Mouse (Mus musculus): ENCODE data around the gene Nepn. TPM values are rescaled to one million over a fixed set of nuclear protein-coding genes. Genes with fewer than 3 reads are reported as not detected.
"Not testable (repeated sequence)": the region's sequence is repeated elsewhere in the genome, so short reads cannot be mapped to it uniquely, and the experiment has no call there.

Nepn gene
- not detected for total RNA-seq (2021)
- long read RNA-seq, experiment 1, partial matches to known transcripts: 0 of 1 reads
- long read RNA-seq, experiment 1, other reads (novel, unspliced or antisense): 0 of 1 reads
- long read RNA-seq, experiment 2, partial matches to known transcripts: 1 of 1 reads
- long read RNA-seq, experiment 2, other reads (novel, unspliced or antisense): 0 of 1 reads

DNA sequence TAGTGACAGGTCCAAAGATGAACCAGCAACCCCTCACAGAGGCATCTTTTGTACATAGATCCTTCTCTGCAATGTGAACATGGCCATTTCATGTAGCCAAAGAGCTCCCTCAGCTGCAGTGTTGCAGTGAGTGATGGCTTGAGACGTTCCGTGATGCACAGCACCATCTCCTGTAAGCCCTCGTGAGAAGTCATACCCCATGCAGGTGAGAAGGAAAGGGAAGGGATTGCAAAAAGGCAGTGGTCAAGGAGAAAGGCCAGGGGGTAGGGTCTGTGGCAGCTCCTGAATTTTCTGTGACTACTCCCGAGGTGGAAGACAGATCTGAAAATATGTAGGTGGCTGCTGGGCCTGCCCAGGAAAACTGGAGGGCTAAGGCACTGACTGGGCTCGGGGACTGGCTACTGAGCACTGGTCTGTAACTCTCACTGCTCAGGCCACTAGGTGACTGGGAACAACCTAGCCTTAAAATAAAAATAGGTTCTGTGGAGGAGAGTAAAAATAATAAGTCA lies at the start of gene Nepn:
Nepn (plus strand) TSS at position 51 of the 509 bp plus-strand sequence.
- peak within 1 kb of the TSS; percentile 80 for H3K27ac ChIP-seq
- peak within 1 kb of the TSS; percentile 26 for H3K4me3 ChIP-seq
- no peak for TF ChIP-seq CTCF (IDR thresholded peaks at IDR 0.05)
- no peak for DNase-seq
- intact Hi-C loops (cut with DNase I): loop anchor here (5.0 to 10.0 kb wide), 3 partner anchors 172 to 794 kb away; partner anchors contain the start of gene Fam162b

DNA sequence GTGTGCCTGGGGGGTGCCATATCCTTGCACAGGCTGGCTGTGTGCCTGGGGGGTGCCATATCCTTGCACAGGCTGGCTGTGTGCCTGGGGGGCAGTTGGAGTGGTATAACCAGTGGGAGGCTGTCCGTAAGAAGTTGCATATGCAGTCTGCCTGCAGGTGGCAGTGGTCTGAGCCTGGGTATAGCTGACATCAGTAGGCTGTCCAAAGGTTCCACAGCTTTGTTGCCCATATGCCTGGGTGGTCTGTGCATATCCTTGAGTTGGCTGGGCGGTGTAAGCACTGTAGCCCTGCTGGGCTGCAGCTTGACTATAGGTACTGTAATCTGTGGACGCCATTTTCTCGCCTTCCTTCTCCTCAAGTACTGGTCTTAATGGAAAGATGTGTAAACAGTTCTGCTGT lies 45.4 kb upstream of the Nepn start:
- H3K27ac ChIP-seq; DNase-seq; H3K4me3 ChIP-seq; intact Hi-C loops (cut with DNase I): not testable (repeated sequence)

DNA sequence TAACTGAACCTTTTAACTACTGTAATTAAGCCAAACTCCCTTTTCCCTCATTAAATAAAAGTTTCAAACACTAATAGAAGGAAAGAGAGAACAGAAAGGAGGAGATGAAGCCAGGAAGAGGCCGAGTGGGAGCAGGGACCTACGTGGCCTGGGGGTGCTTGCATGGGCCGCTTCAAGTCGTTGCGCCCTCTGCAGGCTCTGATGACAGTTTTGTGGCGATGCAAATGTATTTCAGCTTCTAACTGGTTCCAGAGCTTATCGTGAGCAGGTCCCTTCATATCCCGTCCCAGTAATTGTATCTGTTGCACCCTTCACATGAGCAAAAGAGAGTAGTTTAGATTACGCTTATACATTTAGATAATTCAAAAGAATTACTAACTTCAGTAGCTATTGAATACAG lies 35.6 kb upstream of the Nepn start:
- Histone ChIP-seq H3K27ac (no peak overlapping the region), H3K4me3 (no peak overlapping the region)
- TF ChIP-seq CTCF (IDR thresholded peaks at IDR 0.05): no peak
- intact Hi-C loops (cut with DNase I): no loop called here
- no peak for DNase-seq

DNA sequence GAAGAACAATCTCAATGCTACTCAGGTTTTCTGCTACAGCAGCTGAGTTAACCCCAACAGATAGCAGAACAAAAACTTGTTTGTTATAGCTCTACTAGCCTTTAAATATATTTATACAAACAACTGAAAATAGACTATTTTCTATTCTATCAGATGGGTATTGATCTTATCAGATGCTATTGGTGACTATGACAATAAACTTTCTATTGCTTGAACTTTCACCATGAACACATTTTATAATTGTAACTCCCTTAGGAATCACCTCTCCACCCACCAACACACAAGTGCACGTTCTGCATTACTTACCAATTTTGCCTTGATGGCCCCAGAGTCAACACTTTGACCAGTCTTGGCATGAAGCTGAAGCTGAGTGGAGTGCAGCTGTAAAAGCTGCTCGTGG lies 30.3 kb upstream of the Nepn start, which contains the start of gene Gm26741:
Gm26741 (plus strand) TSS at position 301 of the 400 bp plus-strand sequence.
- H3K4me3 ChIP-seq: no peak within 1 kb of the TSS
- TF ChIP-seq CTCF (IDR thresholded peaks at IDR 0.05): no peak
- intact Hi-C loops (cut with DNase I): no loop called here

DNA sequence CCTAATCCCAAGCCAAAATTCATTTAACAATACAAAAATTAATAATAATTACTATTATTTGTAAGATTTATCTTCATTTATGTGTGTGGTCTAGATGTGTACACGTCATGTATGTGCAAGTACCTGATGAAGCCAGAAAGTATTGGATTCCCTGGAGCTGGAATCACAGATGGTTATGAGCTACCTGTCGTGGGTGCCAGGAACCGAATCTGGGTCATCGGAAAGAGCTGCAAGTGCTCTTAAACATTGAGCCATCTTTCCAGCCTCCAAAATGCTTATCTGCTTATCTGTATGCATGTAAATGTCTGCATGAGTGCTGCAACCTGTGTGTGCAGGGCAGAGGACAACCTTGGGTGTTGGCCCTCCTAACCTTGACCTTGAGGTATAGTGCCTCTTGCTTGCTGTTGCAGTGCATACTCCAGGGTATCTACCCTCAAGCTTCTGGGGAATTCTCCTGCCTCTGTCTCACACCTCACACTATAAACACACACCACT lies 28.5 kb upstream of the Nepn start:
- no peak for DNase-seq
- no peak overlapping the region for H3K27ac ChIP-seq
- TF ChIP-seq CTCF (IDR thresholded peaks at IDR 0.05): no peak
- intact Hi-C loops (cut with DNase I): no loop called here
- H3K4me3 ChIP-seq: no peak overlapping the region

More for the DNA sequence above, 30.3 kb upstream of the Nepn start, which contains the start of gene Gm26741:
- no peak within 1 kb of the TSS for H3K27ac ChIP-seq
- no peak for DNase-seq

DNA sequence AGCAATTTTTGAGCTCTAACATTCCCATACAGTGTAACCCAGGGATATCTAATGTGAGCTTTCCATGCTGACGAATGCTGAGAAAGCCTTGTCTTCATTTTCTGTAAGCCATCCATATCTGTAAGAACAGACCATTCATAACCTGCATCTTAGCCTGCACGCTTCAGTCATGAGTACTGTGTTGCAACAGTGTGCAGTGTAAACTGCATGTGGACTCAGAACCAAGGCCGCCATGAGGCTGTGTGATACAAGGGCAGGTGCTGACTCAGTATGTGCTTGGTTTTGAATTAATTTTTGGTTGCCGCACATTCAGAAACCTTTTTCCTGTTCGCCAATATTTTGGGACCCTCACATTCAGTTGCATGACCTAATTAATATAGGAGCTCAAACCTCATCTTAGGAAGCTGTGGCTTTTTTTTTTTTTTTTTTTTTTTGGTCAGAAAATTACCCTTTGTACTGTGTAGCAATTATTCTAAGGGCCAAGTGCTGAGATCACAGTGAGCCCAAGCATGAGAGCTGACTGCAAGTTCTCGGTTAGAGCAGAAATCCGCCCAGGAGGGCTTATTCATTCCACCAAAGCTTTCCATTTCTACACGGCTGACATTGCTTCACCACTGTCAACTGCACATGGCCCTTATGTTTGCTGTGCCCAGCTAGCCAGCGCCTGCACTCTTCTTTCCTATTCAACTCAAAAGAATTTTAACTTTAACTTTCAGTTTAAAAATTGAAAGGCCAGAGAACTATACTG lies 27.7 kb upstream of the Nepn start:
- DNase-seq: no peak
- Histone ChIP-seq H3K27ac (no peak overlapping the region), H3K4me3 (no peak overlapping the region)
- intact Hi-C loops (cut with DNase I): no loop called here
- no peak for TF ChIP-seq CTCF (IDR thresholded peaks at IDR 0.05)

DNA sequence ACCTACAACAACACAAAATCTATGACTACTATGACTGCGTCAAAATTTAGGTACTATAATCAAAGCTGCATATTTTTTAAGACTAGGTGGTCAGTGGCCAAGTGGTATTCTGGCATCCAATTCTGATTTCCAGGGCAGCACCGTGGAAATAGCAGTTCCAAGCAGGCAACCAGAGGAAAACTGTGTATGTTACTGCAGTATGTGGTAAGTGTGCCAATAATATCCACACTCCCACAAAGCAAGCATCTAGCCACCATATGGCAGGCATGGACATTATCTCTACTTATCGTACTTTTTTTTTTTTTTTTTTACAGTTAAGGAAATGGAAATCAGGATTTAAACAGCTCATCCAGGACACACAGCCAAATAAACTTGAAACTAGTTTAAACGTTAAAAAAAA lies 20.4 kb upstream of the Nepn start:
- DNase-seq: no peak
- Histone ChIP-seq H3K4me3 (no peak overlapping the region), H3K27ac (no peak overlapping the region)
- intact Hi-C loops (cut with DNase I): no loop called here
- TF ChIP-seq CTCF (IDR thresholded peaks at IDR 0.05): no peak

DNA sequence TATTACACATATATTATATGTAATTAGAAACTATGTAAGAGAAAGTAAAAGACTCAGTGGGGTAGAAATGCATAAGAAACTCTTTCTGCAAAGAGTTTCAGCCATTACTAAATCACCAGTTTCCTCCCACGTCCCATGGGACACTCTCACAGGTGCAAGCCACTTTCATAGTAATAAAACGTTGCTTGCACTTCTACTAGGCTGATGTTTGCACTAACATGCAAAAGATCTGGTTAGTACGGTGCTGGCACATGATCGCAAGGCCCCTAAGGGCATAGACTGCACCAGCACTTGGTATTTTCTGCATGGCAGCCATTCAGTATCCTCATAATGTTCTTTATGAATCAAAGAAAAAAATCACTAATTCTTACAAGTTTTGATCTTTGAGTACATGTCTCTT lies 14.9 kb upstream of the Nepn start:
- TF ChIP-seq CTCF (IDR thresholded peaks at IDR 0.05): no peak
- DNase-seq: no peak

DNA sequence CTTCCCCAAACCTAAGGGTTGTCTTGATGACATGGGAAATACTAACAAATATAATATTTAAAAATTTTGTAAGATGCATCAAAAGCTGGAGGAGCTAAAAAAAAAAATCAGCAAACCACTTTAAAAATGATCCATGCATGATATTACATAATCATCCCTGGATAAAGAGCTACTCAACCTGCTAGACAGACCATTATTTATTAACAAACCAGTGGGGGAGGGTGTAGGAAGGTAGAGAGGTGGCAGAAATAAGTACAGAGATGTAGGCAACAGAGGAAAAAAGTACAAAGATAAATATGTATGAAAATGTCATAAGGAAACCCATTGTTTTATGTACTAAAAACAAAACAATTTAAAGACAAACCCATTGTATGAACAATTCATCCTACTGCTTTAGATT lies 14.1 kb upstream of the Nepn start:
- intact Hi-C loops (cut with DNase I): no loop called here
- Histone ChIP-seq H3K27ac (no peak overlapping the region), H3K4me3 (no peak overlapping the region)
- TF ChIP-seq CTCF (IDR thresholded peaks at IDR 0.05): no peak
- no peak for DNase-seq

More for the DNA sequence above, 14.9 kb upstream of the Nepn start:
- intact Hi-C loops (cut with DNase I): no loop called here
- Histone ChIP-seq H3K27ac (no peak overlapping the region), H3K4me3 (no peak overlapping the region)

DNA sequence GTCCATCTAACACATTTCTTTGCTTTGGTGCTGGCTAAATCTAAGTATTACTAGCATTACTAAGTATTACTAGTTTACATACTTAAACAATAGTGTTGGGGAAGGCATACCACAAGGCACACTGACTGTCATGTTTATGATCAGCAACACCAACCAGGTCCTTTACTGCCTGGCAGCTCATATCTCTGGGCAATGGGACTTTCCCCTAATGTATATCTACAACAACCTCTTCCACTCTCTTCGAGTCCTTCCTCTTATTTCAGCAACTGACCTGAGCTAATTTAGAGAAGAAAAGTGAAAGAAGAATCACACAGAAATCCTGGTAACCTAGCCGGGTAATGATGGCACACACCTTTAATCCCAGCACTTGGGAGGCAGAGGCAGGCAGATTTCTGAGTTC lies 12.3 kb upstream of the Nepn start:
- DNase-seq: no peak
- TF ChIP-seq CTCF (IDR thresholded peaks at IDR 0.05): no peak
- intact Hi-C loops (cut with DNase I): no loop called here

DNA sequence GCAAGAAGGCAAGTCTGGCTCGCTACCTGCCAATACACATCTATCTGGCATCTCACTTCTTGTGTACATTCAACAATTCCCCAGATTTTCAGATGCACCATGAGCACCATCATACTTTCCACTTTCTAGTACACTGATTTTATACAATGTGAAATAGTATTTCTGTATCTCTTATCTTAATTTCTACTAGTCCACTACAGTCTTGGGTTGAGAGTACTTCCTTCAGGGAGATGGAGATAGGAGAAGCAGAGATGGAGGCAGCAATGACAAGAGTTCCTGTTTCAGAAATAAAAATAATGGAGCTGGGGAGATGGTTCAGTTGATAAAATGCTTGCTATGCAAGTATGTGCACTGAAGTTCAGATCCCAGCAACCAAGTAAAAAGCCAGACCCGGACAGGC lies 11.0 kb upstream of the Nepn start:
- DNase-seq: no peak
- Histone ChIP-seq H3K4me3 (no peak overlapping the region), H3K27ac (no peak overlapping the region)
- intact Hi-C loops (cut with DNase I): no loop called here
- no peak for TF ChIP-seq CTCF (IDR thresholded peaks at IDR 0.05)

More for the DNA sequence above, 12.3 kb upstream of the Nepn start:
- Histone ChIP-seq H3K27ac (no peak overlapping the region), H3K4me3 (no peak overlapping the region)

DNA sequence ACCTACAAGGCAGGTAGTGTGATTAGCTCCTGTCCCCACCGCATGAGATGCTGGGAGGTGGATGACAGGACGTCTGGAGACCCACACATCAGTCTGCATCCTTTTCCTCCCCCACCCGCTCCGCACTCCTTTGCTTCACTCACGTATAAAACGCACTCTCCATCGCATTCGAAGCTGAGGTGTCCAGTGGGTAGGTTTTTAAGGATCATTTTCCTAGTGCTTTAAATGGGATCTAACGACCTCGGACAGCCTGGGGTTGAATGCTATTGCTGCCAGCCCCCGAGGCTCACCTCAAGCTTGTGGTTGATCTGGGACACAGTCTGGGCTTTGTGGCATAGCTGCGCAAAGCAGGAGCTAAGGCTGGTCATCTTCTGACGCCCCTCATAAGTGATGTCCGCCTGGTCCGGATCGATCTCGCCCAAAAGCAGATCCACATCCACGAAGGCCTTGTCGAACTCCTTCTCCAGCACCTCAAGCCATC lies 7.4 kb upstream of the Nepn start:
- intact Hi-C loops (cut with DNase I): loop anchor here (10.0 kb wide), 1 partner anchor 787 kb away; the partner anchor contains the start of gene Fam162b
- no peak for TF ChIP-seq CTCF (IDR thresholded peaks at IDR 0.05)
- no peak for DNase-seq
- Histone ChIP-seq H3K4me3 (peak overlapping the region; percentile 99), H3K27ac (peak overlapping the region; percentile 96)
